Mouse (Mus musculus) heart, embryonic 11.5 days (tissue): ENCODE results near the gene Meis2. TPM values are rescaled to one million over a fixed set of nuclear protein-coding genes. Genes with fewer than 3 reads are reported as not detected.

Experiments used
- ATAC-seq: fragments of 200-750 bp; cut with Nextera tagmentation; replicated peaks from 2 replicates; pipeline ENCODE4 v1.8.0; 2017; ENCODE audit warnings: moderate library complexity; ENCODE audit not compliant: insufficient number of reproducible peaks, low FRiP score, low TSS enrichment
- H3K27ac ChIP-seq: fragments of 300-500 bp; sonication (generic); 2 replicates; pipeline ENCODE4 v1.5.1; 2014; ENCODE audit warnings: mild to moderate bottlenecking, low read depth, low read length
- H3K27me3 ChIP-seq: fragments of 300-500 bp; sonication (generic); 2 replicates; pipeline ENCODE4 v1.6.1; 2014; ENCODE audit warnings: mild to moderate bottlenecking, low read length, mixed read lengths; ENCODE audit not compliant: control insufficient read depth, insufficient read depth
- H3K36me3 ChIP-seq: fragments of 300-500 bp; sonication (generic); 2 replicates; pipeline ENCODE4 v1.6.1; 2014; ENCODE audit warnings: mild to moderate bottlenecking, low read length, moderate library complexity, mixed read lengths; ENCODE audit not compliant: control insufficient read depth, insufficient read depth
- H3K4me1 ChIP-seq: fragments of 300-500 bp; sonication (generic); 2 replicates; pipeline ENCODE4 v1.6.1; 2014; ENCODE audit warnings: low read length; ENCODE audit not compliant: control insufficient read depth, insufficient read depth
- H3K4me2 ChIP-seq: fragments of 300-500 bp; sonication (generic); 2 replicates; pipeline ENCODE4 v1.6.1; 2014; ENCODE audit warnings: mild to moderate bottlenecking, moderate library complexity
- H3K4me3 ChIP-seq: fragments of 300-500 bp; sonication (generic); 2 replicates; pipeline ENCODE4 v1.5.1; 2014; ENCODE audit warnings: low read depth, low read length
- H3K9ac ChIP-seq: fragments of 300-500 bp; sonication (generic); 2 replicates; pipeline ENCODE4 v1.6.1; 2014; ENCODE audit warnings: mild to moderate bottlenecking, low read depth, low read length, moderate library complexity
- H3K9me3 ChIP-seq: fragments of 300-500 bp; sonication (generic); replicated peaks from 2 replicates; pipeline ENCODE4 v1.6.1; 2016; ENCODE audit warnings: low read length; ENCODE audit not compliant: control insufficient read depth
- WGBS: fragments of 180-500 bp; shearing (Covaris S2); extraction: QIAGEN DNeasy Blood & Tissue Kit; methylation state at CpG from one replicate; pipeline ENCODE4 v1.1.7; 2014; ENCODE audit not compliant: insufficient replicate concordance; 5-methylcytosine and 5-hydroxymethylcytosine counted together
- polyA plus RNA-seq: library from polyadenylated mRNA; unstranded; fragments of >200 nt; fragmentation: Nextera tagmentation; extraction: Ambion mirVana; gene quantifications from 2 replicates; pipeline ENCODE4 v1.2.1, GENCODE M21; 2014

Gene Meis2
- polyA plus RNA-seq, 1 experiment from 2014 or later: 59.8 TPM

DNA sequence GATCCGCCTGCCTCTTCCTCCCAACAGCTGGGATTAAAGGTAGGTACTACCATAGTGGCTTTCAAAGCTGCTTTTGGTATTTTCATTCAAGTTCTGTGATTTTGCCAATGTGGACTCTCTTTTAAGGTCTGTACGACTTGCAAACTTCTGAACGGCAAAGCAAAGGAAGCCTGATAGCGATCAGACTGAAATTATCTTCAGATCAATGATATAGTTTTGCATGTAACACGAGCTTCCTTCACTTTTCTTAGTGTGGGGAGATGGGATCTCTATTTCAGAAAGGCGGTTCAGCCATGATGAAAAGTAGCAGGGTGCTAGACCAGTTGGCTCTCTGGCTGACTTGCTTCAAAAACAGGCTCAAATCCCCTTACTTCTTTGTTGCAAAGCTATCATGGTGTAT is 76.4 kb downstream of the Meis2 start:
- no peak for ATAC-seq
- Histone ChIP-seq H3K4me1 (peaks cover 4% of the 10 kb centered on the region; the same call in 1 of the 2 replicates), H3K4me3 (no peak overlapping the region), H3K36me3 (no peaks in the 10 kb centered on the region), H3K27me3 (no peaks in the 10 kb centered on the region), H3K4me2 (no peak overlapping the region), H3K27ac (no peak overlapping the region), H3K9ac (no peak overlapping the region), H3K9me3 (no peaks in the 10 kb centered on the region)
- WGBS: 81% methylated on average over 6 of the region's 6 CpGs

DNA sequence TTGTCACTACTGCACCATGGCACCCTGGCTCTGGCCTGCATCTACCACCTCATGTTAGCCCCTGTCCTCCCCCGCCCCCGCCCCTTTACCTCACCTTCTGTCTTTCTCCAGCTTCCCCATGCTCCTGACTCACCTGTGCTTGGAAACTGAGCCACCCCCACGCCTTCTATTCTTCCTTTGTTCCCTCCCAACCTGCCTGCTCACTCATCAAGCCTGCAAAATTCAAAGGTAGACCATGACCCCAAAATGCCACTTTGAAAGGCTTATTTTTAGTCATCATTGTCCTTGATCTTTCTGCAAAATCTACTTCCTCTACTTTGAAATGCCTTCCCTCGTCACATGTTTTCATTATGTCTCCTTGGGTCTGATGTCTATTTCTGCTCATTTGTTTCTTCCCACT is 77.2 kb downstream of the Meis2 start:
- Histone ChIP-seq H3K9me3 (no peaks in the 10 kb centered on the region), H3K27ac (no peak overlapping the region), H3K36me3 (no peaks in the 10 kb centered on the region), H3K27me3 (no peaks in the 10 kb centered on the region), H3K4me1 (peaks cover 4% of the 10 kb centered on the region; the same call in 1 of the 2 replicates), H3K9ac (no peak overlapping the region), H3K4me2 (no peak overlapping the region), H3K4me3 (no peak overlapping the region)
- 74% methylated on average over 4 of the region's 4 CpGs for WGBS
- ATAC-seq: no peak

DNA sequence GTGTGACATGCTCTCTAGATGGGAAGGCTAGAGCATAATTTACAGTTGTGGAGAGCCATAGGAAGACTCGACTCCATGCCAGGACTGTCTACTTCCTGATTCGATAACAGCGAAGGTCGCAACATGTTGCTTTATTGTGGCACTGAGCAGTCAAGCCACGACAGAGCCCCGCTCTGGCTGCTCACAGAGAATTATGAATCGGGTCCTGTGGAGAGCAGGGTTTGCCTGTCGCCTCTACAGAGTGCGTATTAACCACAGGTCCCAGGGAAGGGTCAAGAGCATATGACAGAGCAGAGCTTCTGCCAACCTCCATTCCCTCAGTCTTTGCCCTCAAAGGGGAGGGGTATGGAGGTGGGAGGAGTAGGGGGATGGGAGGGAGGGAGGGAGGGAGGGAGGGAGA is 80.7 kb downstream of the Meis2 start:
- Histone ChIP-seq H3K4me1 (peaks cover 4% of the 10 kb centered on the region; the same call in 1 of the 2 replicates), H3K9ac (no peak overlapping the region), H3K4me2 (no peak overlapping the region), H3K27ac (no peak overlapping the region), H3K27me3 (no peaks in the 10 kb centered on the region), H3K36me3 (no peaks in the 10 kb centered on the region), H3K4me3 (no peak overlapping the region), H3K9me3 (no peaks in the 10 kb centered on the region)
- WGBS: 64% methylated on average over 9 of the region's 9 CpGs
- no peak for ATAC-seq

DNA sequence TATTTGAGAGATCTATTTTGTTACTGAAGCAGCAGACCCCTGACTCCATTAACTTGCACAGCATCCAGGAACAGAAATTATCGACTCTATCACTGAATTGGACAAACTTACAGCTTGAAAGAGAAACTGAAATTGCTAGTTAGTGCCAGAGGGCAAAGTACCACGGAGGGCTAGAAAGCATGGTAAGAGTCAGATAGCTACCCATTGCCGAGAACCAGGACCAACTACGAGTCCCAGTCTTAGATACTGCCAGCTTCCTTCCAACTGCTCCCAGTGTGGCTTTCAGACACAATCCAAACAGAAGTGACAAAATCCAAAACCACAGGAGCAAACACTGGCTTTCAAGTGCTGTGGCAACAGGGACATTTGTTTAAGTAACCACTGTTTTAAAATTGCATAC is 81.2 kb downstream of the Meis2 start:
- H3K9ac ChIP-seq: no peak overlapping the region
- H3K4me2 ChIP-seq: no peak overlapping the region
- H3K9me3 ChIP-seq: no peaks in the 10 kb centered on the region
- H3K4me1 ChIP-seq: peaks cover 4% of the 10 kb centered on the region; the same call in 1 of the 2 replicates
- H3K27me3 ChIP-seq: no peaks in the 10 kb centered on the region
- 73% methylated on average over 4 of the region's 4 CpGs for WGBS
- no peak for ATAC-seq
- H3K4me3 ChIP-seq: no peak overlapping the region
- H3K27ac ChIP-seq: no peak overlapping the region
- H3K36me3 ChIP-seq: no peaks in the 10 kb centered on the region

DNA sequence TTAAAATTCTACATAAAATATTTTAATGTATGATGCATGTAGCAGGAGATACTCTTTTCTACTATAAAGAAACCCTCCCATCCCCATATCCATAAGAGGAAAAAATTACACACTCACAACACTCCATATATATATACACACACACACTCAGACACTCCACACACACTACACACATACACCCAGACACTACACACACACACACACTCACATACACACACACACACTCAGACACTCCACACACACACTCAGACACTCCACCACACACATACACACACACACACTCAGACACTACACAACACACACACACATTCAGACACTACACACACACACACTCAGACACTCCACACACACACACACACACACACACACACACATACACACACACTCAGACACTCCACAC is 85.1 kb downstream of the Meis2 start:
- Histone ChIP-seq H3K4me2 (no peak overlapping the region), H3K4me1 (peaks cover 4% of the 10 kb centered on the region; the same call in 1 of the 2 replicates), H3K36me3 (peaks cover 2% of the 10 kb centered on the region; the same call in 1 of the 2 replicates), H3K27me3 (no peaks in the 10 kb centered on the region), H3K9ac (no peak overlapping the region), H3K4me3 (no peak overlapping the region), H3K27ac (no peak overlapping the region), H3K9me3 (no peaks in the 10 kb centered on the region)
- ATAC-seq: no peak

DNA sequence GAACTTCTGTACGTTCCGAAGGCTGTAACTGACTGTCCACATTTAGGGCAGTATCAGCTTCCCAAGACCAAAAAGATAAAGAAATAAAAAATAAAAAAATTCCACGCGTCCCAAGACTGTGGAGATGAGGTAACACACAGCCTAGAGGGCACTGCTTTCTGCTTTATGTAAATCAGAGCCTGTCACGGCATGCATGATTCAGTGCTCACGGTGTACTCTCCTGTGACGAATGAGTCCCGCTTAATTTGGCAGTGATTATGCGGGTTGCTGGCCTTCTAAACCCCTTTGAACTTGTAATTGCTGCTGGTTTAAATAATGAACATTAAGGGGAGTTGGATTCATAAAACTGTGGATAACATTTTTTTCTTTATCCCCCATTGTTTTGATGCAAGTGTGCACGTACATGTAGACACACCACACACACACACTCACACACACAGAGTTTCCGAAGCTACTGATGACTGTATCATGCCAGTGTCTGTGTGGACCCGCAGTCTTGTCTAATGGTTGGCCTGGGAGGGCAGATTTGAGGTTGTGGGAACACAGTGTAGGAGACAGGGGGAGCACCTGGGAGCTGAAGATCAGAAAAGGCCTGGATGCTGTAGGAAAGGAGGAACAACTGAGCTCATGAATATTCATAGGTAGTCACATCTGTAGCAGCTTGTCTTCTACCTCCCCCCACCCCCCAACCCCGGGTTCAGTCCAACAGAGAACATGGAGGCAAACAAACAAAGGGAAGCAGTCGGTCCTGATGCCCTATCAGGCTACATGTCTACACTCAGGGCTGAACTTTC is 85.8 kb downstream of the Meis2 start:
- no peak for ATAC-seq
- H3K4me2 ChIP-seq: no peak overlapping the region
- H3K27me3 ChIP-seq: no peaks in the 10 kb centered on the region
- H3K9me3 ChIP-seq: no peaks in the 10 kb centered on the region
- H3K36me3 ChIP-seq: peaks cover 4% of the 10 kb centered on the region; the same call in 1 of the 2 replicates
- 76% methylated on average over 14 of the region's 14 CpGs for WGBS
- peaks cover 2% of the 10 kb centered on the region; the same call in 1 of the 2 replicates for H3K4me1 ChIP-seq
- no peak overlapping the region for H3K9ac ChIP-seq
- H3K27ac ChIP-seq: no peak overlapping the region
- no peak overlapping the region for H3K4me3 ChIP-seq

DNA sequence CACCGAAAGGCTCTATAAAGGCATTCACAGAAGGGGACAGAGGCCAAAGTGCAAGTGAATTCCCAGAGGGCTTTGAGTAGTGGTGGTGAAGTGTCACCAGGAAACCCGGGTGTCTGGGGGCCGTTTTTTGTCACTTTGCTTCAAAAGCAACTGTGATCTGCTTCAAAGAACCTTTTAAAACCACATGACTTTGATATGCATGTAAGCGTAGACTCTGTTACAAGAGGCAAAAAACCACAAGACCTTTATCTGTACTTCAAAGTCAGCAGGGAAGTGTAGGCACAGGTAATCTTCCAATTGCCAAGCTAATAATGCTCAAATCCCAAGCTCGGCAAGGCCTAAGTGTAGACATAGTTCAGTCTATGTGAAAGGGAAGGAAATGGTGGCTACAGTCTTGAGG is 87.0 kb downstream of the Meis2 start:
- H3K36me3 ChIP-seq: peaks cover 4% of the 10 kb centered on the region; the same call in 1 of the 2 replicates
- no peaks in the 10 kb centered on the region for H3K27me3 ChIP-seq
- ATAC-seq: no peak
- H3K4me1 ChIP-seq: no peaks in the 10 kb centered on the region
- H3K4me3 ChIP-seq: no peak overlapping the region
- H3K4me2 ChIP-seq: no peak overlapping the region
- H3K27ac ChIP-seq: no peak overlapping the region
- H3K9ac ChIP-seq: no peak overlapping the region
- no peaks in the 10 kb centered on the region for H3K9me3 ChIP-seq
- WGBS: 57% methylated on average over 5 of the region's 5 CpGs

DNA sequence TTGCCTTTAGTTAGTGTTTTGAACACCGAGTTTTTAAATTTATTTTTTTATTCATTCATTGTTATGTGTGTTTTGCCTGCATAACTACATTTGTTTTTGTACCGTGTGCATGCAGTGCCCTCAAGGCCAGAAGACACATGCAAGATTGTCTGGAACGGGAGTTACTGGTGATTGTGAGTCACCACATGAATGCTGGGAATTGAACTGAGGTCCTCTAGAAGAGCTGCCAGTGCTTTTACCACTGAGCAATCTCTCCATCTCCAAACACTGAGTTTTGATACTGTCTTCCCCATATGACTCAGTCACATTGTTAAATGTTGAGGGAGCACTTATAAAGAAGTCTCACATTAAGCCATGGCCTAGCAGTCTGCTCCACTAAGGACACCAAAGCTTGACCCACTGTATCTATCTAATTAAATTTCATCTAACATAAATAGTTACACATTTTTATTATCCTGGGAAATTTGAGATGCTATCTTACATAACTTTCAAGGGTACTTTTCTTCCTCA is 94.3 kb downstream of the Meis2 start:
- Histone ChIP-seq H3K4me1 (peaks cover 2% of the 10 kb centered on the region; the same call in 1 of the 2 replicates), H3K9me3 (no peaks in the 10 kb centered on the region), H3K4me3 (no peak overlapping the region), H3K27me3 (no peaks in the 10 kb centered on the region), H3K9ac (no peak overlapping the region), H3K27ac (no peak overlapping the region), H3K36me3 (peaks cover 4% of the 10 kb centered on the region; the same call in 1 of the 2 replicates), H3K4me2 (no peak overlapping the region)
- WGBS: 82% methylated on average over 3 of the region's 3 CpGs
- ATAC-seq: no peak
